Mouse (Mus musculus): ENCODE results near the gene Ccdc180. TPM values are rescaled to one million over a fixed set of nuclear protein-coding genes. Genes with fewer than 3 reads are reported as not detected.

Ccdc180 gene
- polyA plus RNA-seq, 2 experiments from 2014 or later, result 0.12 to 0.29 TPM

- ATAC-seq, result peak; percentile 44
Observed at GRCm38 (mm10) chr4:45972448-45972854, 82.3 kb downstream of the Ccdc180 start.

DNA sequence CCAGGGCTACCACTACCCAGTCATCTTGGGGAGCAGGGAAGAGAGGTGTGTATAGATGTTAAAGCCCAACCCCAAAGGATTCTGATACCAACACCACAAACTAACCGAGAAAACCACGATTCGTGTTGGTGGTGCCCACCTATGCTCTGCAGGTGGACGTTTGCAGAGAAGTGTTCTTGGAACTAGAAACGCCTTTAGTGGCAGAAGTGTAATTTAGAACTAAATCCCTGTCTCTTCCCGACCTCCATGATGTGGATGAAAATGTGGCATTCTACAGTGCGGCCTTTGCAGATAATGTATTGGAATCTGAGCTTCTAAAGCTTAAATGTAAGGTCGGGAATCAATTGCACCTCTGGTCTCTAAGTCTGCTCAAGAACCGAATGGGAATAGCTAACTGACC is 82.8 kb downstream of the Ccdc180 start:
- no peak for ATAC-seq

DNA sequence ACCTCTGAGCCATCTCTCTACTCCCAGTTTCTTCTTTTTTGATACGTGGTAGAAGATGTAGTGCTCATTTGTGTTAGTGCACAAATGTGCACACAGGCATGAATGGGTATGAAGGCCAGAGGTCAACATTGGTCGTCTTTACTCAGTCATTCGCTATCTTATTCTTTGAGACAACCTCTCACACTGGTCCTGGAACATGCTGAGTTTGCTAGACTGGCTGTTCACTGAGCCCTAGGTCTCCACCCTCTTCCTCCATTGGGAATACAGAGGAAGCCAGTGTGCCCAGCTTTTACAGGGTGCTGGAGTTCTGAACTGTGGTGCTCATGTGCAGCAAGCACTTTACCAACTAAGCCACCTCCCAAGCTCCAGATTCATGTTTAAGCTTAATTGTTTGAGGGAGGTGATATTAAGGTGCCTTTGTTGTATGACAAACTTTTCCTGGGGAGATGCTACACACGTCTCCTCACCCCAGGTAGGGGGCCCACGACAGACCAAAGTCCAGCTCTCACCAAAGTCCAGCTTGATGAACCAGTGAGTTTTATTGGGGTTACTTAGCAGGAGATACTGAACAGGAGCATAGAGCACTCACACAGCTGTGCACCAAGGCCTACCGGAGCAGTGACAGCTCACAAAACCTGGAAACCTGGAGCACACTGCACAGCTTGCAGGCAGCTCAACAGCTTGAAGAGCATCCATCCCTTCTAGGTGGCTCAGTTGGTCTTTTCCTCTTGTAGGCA is 87.0 kb downstream of the Ccdc180 start:
- ATAC-seq, result no peak

DNA sequence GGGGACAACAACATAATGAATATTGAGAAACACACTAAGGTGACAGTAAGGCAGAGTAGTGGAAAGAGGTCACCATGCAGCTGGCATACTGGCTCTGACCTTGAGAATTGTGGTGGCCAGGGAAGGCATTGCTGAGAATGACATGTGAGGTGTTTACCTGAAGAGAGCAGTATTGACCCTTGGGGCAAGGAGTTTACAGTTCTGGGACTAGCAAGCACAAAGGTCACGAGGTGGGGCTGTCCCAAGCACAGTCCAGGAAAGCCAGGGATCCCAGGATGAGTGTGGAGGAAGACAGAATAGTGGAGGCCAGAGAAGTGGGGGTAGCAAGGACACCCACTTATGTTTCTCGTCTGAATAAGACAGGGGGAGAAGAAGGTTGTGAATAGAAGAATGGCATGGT is 89.8 kb downstream of the Ccdc180 start:
- ATAC-seq, result no peak

GRCm38 (mm10) chr4:45981054-45981453 is 91.0 kb downstream of the Ccdc180 start:
- ATAC-seq, result no peak

- no peak for ATAC-seq
Observed at GRCm38 (mm10) chr4:45990427-45991135, 100.5 kb downstream of the Ccdc180 start.

GRCm38 (mm10) chr4:45998536-45998935 is 108.4 kb downstream of the Ccdc180 start:
- ATAC-seq, result no peak

Other genes with a start within 250 kb of the Ccdc180 start
- gene Aldh1b1, start 91.3 kb upstream of the Ccdc180 start, polyA plus RNA-seq (2017; shearing (Covaris generic)), result 10 to 100 TPM in 1 of 2 experiments, 1 to 10 TPM in 1; 3.0 to 10.2 TPM
- gene Igfbpl1, start 63.4 kb upstream of the Ccdc180 start, polyA plus RNA-seq (2017; shearing (Covaris generic)), result not detected
- gene Stra6l, start 41.6 kb upstream of the Ccdc180 start, polyA plus RNA-seq (2017; shearing (Covaris generic)), result under 1 TPM in 1 of 2 experiments, not detected in 1; 0.15 TPM
- 1 to 10 TPM in 1 of 2 experiments, under 1 TPM in 1; 0.61 to 3.5 TPM for gene Tdrd7, start 75.0 kb downstream of the Ccdc180 start, polyA plus RNA-seq (2017; shearing (Covaris generic))
- gene Tmod1, start 148.6 kb downstream of the Ccdc180 start, polyA plus RNA-seq (2017; shearing (Covaris generic)), result 1 to 10 TPM; 1.6 to 4.0 TPM
- gene Ncbp1, start 248.3 kb downstream of the Ccdc180 start, polyA plus RNA-seq (2017; shearing (Covaris generic)), result 10 to 100 TPM; 38.2 to 44.5 TPM
- 10 to 100 TPM; 26.4 to 26.6 TPM for gene Tstd2, start 248.4 kb downstream of the Ccdc180 start, polyA plus RNA-seq (2017; shearing (Covaris generic))

Data from activated CD4-positive, CD25-positive, alpha-beta regulatory T cell, adult 4 months (primary cell).